Mouse (Mus musculus): ENCODE measurements around the gene E130114P18Rik. TPM values are rescaled to one million over a fixed set of nuclear protein-coding genes. Genes with fewer than 3 reads are reported as not detected.

The E130114P18Rik gene
- polyA plus RNA-seq, 1 experiment from 2014 or later: 3.0 TPM

- H3K27ac ChIP-seq: 0 out of 2 replicates have a peak overlapping the region, but pooled peaks have one; percentile 82
- H3K4me2 ChIP-seq: no peak overlapping the region
- H3K27me3 ChIP-seq: peaks cover 8% of the 10 kb centered on the region; the same call in 1 of the 2 replicates
- no peak overlapping the region for H3K9ac ChIP-seq
- 49% methylated on average over 7 of the region's 7 CpGs for WGBS
- H3K4me1 ChIP-seq: peaks cover 37% of the 10 kb centered on the region
- no peaks in the 10 kb centered on the region for H3K9me3 ChIP-seq
- no peak overlapping the region for H3K4me3 ChIP-seq
- ATAC-seq (ENCODE audit: insufficient number of reproducible peaks, low FRiP score, low TSS enrichment, low read depth): no peak
- no peaks in the 10 kb centered on the region for H3K36me3 ChIP-seq
Measured at GRCm38 (mm10) chr4:97696684-97697615, 80.9 kb downstream of the E130114P18Rik start.

- no peaks in the 10 kb centered on the region for H3K9me3 ChIP-seq
- no peaks in the 10 kb centered on the region for H3K36me3 ChIP-seq
- no peak overlapping the region for H3K4me2 ChIP-seq
- peaks cover 40% of the 10 kb centered on the region for H3K4me1 ChIP-seq
- peaks cover 8% of the 10 kb centered on the region; the same call in 1 of the 2 replicates for H3K27me3 ChIP-seq
- no peak overlapping the region for H3K9ac ChIP-seq
- ATAC-seq (ENCODE audit: insufficient number of reproducible peaks, low FRiP score, low TSS enrichment, low read depth): peak; percentile 78
- H3K4me3 ChIP-seq: no peak overlapping the region
- H3K27ac ChIP-seq: peak overlapping the region; percentile 82
- 23% methylated on average over 7 of the region's 7 CpGs for WGBS
Measured at GRCm38 (mm10) chr4:97695414-97696040, 82.4 kb downstream of the E130114P18Rik start.

GRCm38 (mm10) chr4:97693931-97694330, 83.9 kb downstream of the E130114P18Rik start:
- 59% methylated on average over 4 of the region's 4 CpGs for WGBS
- no peak overlapping the region for H3K9ac ChIP-seq
- H3K4me1 ChIP-seq: peaks cover 53% of the 10 kb centered on the region
- no peak overlapping the region for H3K27ac ChIP-seq
- H3K4me3 ChIP-seq: no peak overlapping the region
- no peaks in the 10 kb centered on the region for H3K36me3 ChIP-seq
- no peaks in the 10 kb centered on the region for H3K9me3 ChIP-seq
- ATAC-seq (ENCODE audit: insufficient number of reproducible peaks, low FRiP score, low TSS enrichment, low read depth): no peak
- peaks cover 8% of the 10 kb centered on the region; the same call in 1 of the 2 replicates for H3K27me3 ChIP-seq
- H3K4me2 ChIP-seq: no peak overlapping the region

- H3K9ac ChIP-seq: no peak overlapping the region
- no peak overlapping the region for H3K27ac ChIP-seq
- peaks cover 53% of the 10 kb centered on the region for H3K4me1 ChIP-seq
- ATAC-seq (ENCODE audit: insufficient number of reproducible peaks, low FRiP score, low TSS enrichment, low read depth): no peak
- H3K36me3 ChIP-seq: no peaks in the 10 kb centered on the region
- no peak overlapping the region for H3K4me2 ChIP-seq
- H3K27me3 ChIP-seq: peaks cover 5% of the 10 kb centered on the region; the same call in 1 of the 2 replicates
- WGBS: 85% methylated on average over 4 of the region's 4 CpGs
- no peaks in the 10 kb centered on the region for H3K9me3 ChIP-seq
- H3K4me3 ChIP-seq: no peak overlapping the region
Measured at GRCm38 (mm10) chr4:97693054-97693453, 84.8 kb downstream of the E130114P18Rik start.

GRCm38 (mm10) chr4:97690384-97690766, 87.5 kb downstream of the E130114P18Rik start:
- no peak overlapping the region for H3K4me2 ChIP-seq
- H3K27ac ChIP-seq: no peak overlapping the region
- peaks cover 36% of the 10 kb centered on the region for H3K4me1 ChIP-seq
- H3K9ac ChIP-seq: no peak overlapping the region
- no peak overlapping the region for H3K4me3 ChIP-seq
- H3K27me3 ChIP-seq: peaks cover 11% of the 10 kb centered on the region; the same call in 1 of the 2 replicates
- H3K36me3 ChIP-seq: no peaks in the 10 kb centered on the region
- no peak for ATAC-seq (ENCODE audit: insufficient number of reproducible peaks, low FRiP score, low TSS enrichment, low read depth)
- 78% methylated on average over 7 of the region's 7 CpGs for WGBS
- no peaks in the 10 kb centered on the region for H3K9me3 ChIP-seq

GRCm38 (mm10) chr4:97689456-97690383, 88.2 kb downstream of the E130114P18Rik start:
- H3K36me3 ChIP-seq: no peaks in the 10 kb centered on the region
- peaks cover 29% of the 10 kb centered on the region for H3K4me1 ChIP-seq
- no peak overlapping the region for H3K4me3 ChIP-seq
- H3K27ac ChIP-seq: no peak overlapping the region
- peaks cover 11% of the 10 kb centered on the region; the same call in 1 of the 2 replicates for H3K27me3 ChIP-seq
- ATAC-seq (ENCODE audit: insufficient number of reproducible peaks, low FRiP score, low TSS enrichment, low read depth): peak; percentile 80
- H3K4me2 ChIP-seq: no peak overlapping the region
- WGBS: 40% methylated on average over 8 of the region's 8 CpGs
- no peak overlapping the region for H3K9ac ChIP-seq
- H3K9me3 ChIP-seq: no peaks in the 10 kb centered on the region

- WGBS: 68% methylated on average over 5 of the region's 5 CpGs
- peaks cover 16% of the 10 kb centered on the region for H3K4me1 ChIP-seq
- no peak overlapping the region for H3K4me3 ChIP-seq
- H3K36me3 ChIP-seq: no peaks in the 10 kb centered on the region
- peaks cover 11% of the 10 kb centered on the region; the same call in 1 of the 2 replicates for H3K27me3 ChIP-seq
- ATAC-seq (ENCODE audit: insufficient number of reproducible peaks, low FRiP score, low TSS enrichment, low read depth): no peak
- no peaks in the 10 kb centered on the region for H3K9me3 ChIP-seq
- no peak overlapping the region for H3K27ac ChIP-seq
- no peak overlapping the region for H3K9ac ChIP-seq
- H3K4me2 ChIP-seq: no peak overlapping the region
Measured at GRCm38 (mm10) chr4:97686020-97686419, 91.9 kb downstream of the E130114P18Rik start.

- ATAC-seq (ENCODE audit: insufficient number of reproducible peaks, low FRiP score, low TSS enrichment, low read depth): no peak
- Histone ChIP-seq H3K36me3 (no peaks in the 10 kb centered on the region), H3K4me3 (no peak overlapping the region), H3K4me2 (no peak overlapping the region), H3K27ac (no peak overlapping the region), H3K9ac (no peak overlapping the region), H3K27me3 (0 out of 2 replicates have a peak, but pooled peaks cover 5% of the 10 kb centered on the region), H3K4me1 (0 out of 2 replicates have a peak, but pooled peaks cover 3% of the 10 kb centered on the region), H3K9me3 (no peaks in the 10 kb centered on the region)
- whole genome bisulfite sequencing: 43% methylated on average over 2 of the region's 2 CpGs
Measured at GRCm38 (mm10) chr4:97676579-97676937, 101.3 kb downstream of the E130114P18Rik start.

- H3K4me2 ChIP-seq: no peak overlapping the region
Measured at GRCm38 (mm10) chr4:97675741-97676578, 101.9 kb downstream of the E130114P18Rik start.

GRCm38 (mm10) chr4:97673854-97674510, 103.9 kb downstream of the E130114P18Rik start:
- Histone ChIP-seq H3K27me3 (0 out of 2 replicates have a peak, but pooled peaks cover 5% of the 10 kb centered on the region), H3K36me3 (no peaks in the 10 kb centered on the region), H3K4me1 (peaks cover 3% of the 10 kb centered on the region; the same call in 1 of the 2 replicates), H3K27ac (no peak overlapping the region), H3K4me3 (no peak overlapping the region), H3K9ac (no peak overlapping the region), H3K4me2 (no peak overlapping the region), H3K9me3 (no peaks in the 10 kb centered on the region)
- ATAC-seq (ENCODE audit: insufficient number of reproducible peaks, low FRiP score, low TSS enrichment, low read depth): no peak
- 62% methylated on average over 6 of the region's 6 CpGs for WGBS

More at GRCm38 (mm10) chr4:97675741-97676578, 101.9 kb downstream of the E130114P18Rik start:
- Histone ChIP-seq H3K4me3 (no peak overlapping the region), H3K9ac (no peak overlapping the region), H3K9me3 (no peaks in the 10 kb centered on the region), H3K36me3 (no peaks in the 10 kb centered on the region), H3K27ac (no peak overlapping the region), H3K27me3 (0 out of 2 replicates have a peak, but pooled peaks cover 5% of the 10 kb centered on the region), H3K4me1 (0 out of 2 replicates have a peak, but pooled peaks cover 3% of the 10 kb centered on the region)
- WGBS: 41% methylated on average over 16 of the region's 16 CpGs
- no peak for ATAC-seq (ENCODE audit: insufficient number of reproducible peaks, low FRiP score, low TSS enrichment, low read depth)
